Mouse (Mus musculus): Measurements from ENCODE around the gene Nudt22. TPM values are rescaled to one million over a fixed set of nuclear protein-coding genes. Genes with fewer than 3 reads are reported as not detected.
A peak's percentile ranks its signal among the peaks of the same experiment; 100 is the strongest.

The Nudt22 gene
- polyA plus RNA-seq, 1 experiment from 2014 or later = 23.7 TPM

DNA sequence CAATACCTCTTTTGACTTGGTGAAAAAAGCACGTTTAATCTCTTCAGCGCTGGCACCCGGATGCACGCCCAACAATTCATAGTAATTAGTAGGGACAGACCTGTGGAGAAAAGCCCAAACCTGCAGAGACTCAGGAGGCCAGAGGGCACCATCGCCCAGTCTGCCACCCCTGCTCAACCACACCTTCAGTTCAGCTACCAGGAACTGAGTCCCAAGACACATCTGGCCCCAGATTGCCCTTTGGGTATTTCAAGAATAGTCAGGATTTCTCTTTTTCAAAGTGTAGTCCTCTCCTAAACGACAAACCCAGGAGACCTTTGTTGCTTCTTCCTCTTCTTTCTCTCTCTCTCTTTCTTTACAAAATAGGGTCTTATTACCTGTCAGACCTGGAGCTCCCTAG is 5.2 kb downstream of the Nudt22 start:
- Histone ChIP-seq H3K36me3 (ENCODE audit: control insufficient read depth, insufficient read depth, low read length) (no peaks in the 10 kb centered on the region), H3K4me2 (ENCODE audit: low read depth, low read length) (no peak overlapping the region), H3K4me1 (replicated peaks; ENCODE audit: control insufficient read depth, insufficient read depth, low read length) (peaks cover 33% of the 10 kb centered on the region), H3K4me3 (ENCODE audit: low read length) (no peak overlapping the region), H3K27ac (ENCODE audit: low read length) (no peak overlapping the region), H3K9ac (ENCODE audit: low read length) (no peak overlapping the region), H3K9me3 (ENCODE audit: control insufficient read depth, low read length) (no peaks in the 10 kb centered on the region), H3K27me3 (ENCODE audit: control insufficient read depth, insufficient read depth, low read depth, low read length) (no peaks in the 10 kb centered on the region)
- WGBS = 88% methylated on average over 6 of the region's 6 CpGs
- no peak for ATAC-seq (ENCODE audit: low read depth)

DNA sequence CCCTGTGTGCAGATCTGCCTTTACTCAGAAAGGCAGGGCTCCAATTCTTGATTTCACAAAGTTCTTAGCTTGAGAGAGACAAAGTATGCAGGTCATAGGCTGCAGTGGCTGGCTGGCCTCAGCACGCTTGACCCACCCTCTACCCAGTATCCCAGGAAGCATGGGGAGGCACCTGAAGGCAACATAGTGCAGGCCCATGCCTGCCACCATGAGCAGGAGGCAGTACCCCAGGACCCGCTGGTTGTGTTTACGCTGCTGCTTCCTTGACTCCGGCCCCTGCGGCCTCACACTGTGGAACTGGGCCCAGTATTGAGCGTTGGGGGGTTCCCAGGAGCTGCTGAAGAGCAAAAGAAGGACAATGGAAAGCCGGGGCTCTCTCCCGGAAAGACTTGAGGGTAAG is 6.7 kb downstream of the Nudt22 start:
- ATAC-seq (ENCODE audit: low read depth) = no peak
- H3K9ac ChIP-seq (ENCODE audit: low read length) = no peak overlapping the region
- H3K27ac ChIP-seq (ENCODE audit: low read length) = no peak overlapping the region
- no peak overlapping the region for H3K4me3 ChIP-seq (ENCODE audit: low read length)
- WGBS = 77% methylated on average over 8 of the region's 8 CpGs
- H3K27me3 ChIP-seq (ENCODE audit: control insufficient read depth, insufficient read depth, low read depth, low read length) = no peaks in the 10 kb centered on the region
- H3K9me3 ChIP-seq (ENCODE audit: control insufficient read depth, low read length) = no peaks in the 10 kb centered on the region
- peaks cover 23% of the 10 kb centered on the region for H3K4me1 ChIP-seq (replicated peaks; ENCODE audit: control insufficient read depth, insufficient read depth, low read length)
- no peak overlapping the region for H3K4me2 ChIP-seq (ENCODE audit: low read depth, low read length)
- H3K36me3 ChIP-seq (ENCODE audit: control insufficient read depth, insufficient read depth, low read length) = peaks cover 8% of the 10 kb centered on the region

DNA sequence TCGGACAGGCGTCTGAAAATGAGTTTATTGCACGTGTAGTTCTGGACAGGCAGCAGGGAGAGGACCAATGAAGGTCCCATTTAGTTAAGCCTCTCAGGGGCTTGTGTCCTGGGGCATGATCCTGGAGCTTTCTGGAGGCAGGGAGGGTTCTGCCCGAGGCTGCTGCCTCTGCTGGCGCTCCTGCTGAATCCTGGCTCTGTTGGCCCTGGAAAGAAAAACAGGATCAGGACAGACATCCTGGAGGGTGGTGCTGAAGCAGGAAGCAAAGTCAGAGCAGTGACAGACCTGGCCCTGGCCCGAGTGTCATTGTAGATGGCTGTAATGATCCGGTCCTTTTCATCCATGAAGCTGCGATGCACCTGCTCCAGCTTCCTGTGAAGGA is 8.0 kb downstream of the Nudt22 start:
- no peak; the same call in 1 of the 2 replicates for ATAC-seq (ENCODE audit: low read depth)
- Histone ChIP-seq H3K9ac (ENCODE audit: low read length) (peak overlapping the region; percentile 89), H3K4me1 (replicated peaks; ENCODE audit: control insufficient read depth, insufficient read depth, low read length) (peaks cover 16% of the 10 kb centered on the region), H3K4me3 (ENCODE audit: low read length) (peak overlapping the region; percentile 86), H3K27ac (ENCODE audit: low read length) (peak overlapping the region; percentile 74), H3K36me3 (ENCODE audit: control insufficient read depth, insufficient read depth, low read length) (peaks cover 11% of the 10 kb centered on the region), H3K4me2 (ENCODE audit: low read depth, low read length) (peak overlapping the region; percentile 67), H3K27me3 (ENCODE audit: control insufficient read depth, insufficient read depth, low read depth, low read length) (no peaks in the 10 kb centered on the region), H3K9me3 (ENCODE audit: control insufficient read depth, low read length) (no peaks in the 10 kb centered on the region)
- 4% methylated on average over 8 of the region's 8 CpGs for WGBS

DNA sequence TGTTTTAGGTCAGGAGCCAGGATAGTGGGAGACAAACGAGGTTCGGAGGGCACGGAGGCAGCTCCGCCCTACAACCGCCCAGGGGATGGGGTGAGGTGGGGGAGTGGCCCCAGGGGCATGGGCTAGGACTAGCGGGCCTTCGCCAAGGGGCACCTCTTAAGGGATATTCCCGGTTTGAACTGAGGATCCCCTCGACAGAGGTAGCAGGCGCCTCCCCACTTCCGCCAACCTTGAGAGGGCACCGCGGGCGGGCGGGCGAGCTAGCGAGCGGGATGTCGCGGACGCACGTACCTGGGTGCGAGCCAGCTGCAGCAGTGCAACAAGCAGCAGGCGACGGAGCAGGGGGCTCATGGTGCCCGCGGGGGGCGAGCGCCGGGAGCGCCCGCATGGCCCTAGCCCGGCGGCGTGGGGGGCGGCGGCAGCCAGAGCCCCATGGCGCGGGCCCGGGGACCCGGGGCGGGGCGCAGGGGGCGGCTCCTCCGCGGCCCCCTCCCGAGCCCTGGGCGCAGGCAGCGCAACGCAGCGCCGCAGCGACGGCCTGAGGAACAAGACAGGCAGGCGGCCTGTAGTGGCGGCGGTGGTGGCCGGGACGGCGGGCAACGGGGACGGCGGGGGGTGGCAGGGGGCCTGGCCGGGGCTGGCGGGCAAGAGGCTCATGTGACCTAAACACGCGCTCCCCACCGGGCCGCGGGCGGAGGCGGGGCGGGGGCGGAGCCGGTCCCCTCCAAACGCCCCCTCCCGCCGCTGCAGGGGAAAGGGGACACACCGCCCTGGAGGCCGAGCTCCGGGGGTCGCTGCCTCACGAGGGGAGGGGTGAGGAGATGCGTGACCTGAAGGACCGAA is 8.6 kb downstream of the Nudt22 start, which contains the start of gene Vegfb:
Vegfb (minus strand) TSS at position 591 of the 843 bp plus-strand sequence.
- Histone ChIP-seq H3K4me3 (ENCODE audit: low read length) (peak within 1 kb of the TSS; percentile 86), H3K27ac (ENCODE audit: low read length) (peak within 1 kb of the TSS; percentile 74), H3K4me1 (replicated peaks; ENCODE audit: control insufficient read depth, insufficient read depth, low read length) (peaks cover 15% of the 10 kb centered on the region), H3K9me3 (ENCODE audit: control insufficient read depth, low read length) (no peaks in the 10 kb centered on the region), H3K27me3 (ENCODE audit: control insufficient read depth, insufficient read depth, low read depth, low read length) (no peaks in the 10 kb centered on the region), H3K36me3 (ENCODE audit: control insufficient read depth, insufficient read depth, low read length) (peaks cover 11% of the 10 kb centered on the region), H3K4me2 (ENCODE audit: low read depth, low read length) (peak within 1 kb of the TSS; percentile 67), H3K9ac (ENCODE audit: low read length) (peak within 1 kb of the TSS; percentile 89)
- WGBS = under 1% methylated on average over 44 of the region's 85 CpGs
- ATAC-seq (ENCODE audit: low read depth) = peak; percentile 68

DNA sequence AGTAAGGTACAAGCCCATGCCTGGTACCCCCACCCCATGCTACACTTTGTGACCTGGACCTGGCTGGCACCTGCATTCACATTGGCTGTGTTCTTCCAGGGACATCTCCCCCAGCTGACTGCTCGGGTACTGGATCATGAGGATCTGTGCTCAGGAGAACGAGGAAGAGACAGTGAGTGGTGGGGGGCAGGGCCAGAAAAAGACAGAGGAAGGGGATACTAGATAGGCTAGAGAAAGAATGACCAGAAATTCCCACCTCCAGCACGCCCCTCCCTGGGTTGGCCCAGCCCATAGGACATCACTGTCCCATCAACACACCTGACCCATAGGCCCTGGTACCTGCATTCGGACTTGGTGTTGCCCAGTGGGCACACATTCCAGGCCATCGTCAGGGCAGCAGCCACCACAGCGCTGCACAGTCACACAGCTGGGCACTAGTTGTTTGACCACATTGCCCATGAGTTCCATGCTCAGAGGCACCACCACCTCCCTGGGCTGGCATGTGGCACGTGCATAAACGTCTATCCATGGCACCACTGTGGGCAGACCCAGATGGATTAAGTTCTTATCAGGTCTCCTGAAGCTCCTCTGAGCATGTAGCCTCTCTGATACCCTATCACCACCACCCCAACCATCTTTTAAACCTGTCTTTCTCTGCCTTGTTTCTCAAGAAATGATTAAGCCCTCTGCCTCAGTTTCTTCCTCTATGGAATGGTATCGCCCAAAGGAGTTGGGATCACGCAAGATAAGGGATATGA is 9.8 kb downstream of the Nudt22 start:
- H3K4me1 ChIP-seq (replicated peaks; ENCODE audit: control insufficient read depth, insufficient read depth, low read length) = peaks cover 19% of the 10 kb centered on the region
- no peaks in the 10 kb centered on the region for H3K9me3 ChIP-seq (ENCODE audit: control insufficient read depth, low read length)
- peaks cover 11% of the 10 kb centered on the region for H3K36me3 ChIP-seq (ENCODE audit: control insufficient read depth, insufficient read depth, low read length)
- H3K27me3 ChIP-seq (ENCODE audit: control insufficient read depth, insufficient read depth, low read depth, low read length) = no peaks in the 10 kb centered on the region
- H3K27ac ChIP-seq (ENCODE audit: low read length) = peak overlapping the region; percentile 74; the same call in 1 of the 2 replicates
- peak overlapping the region; percentile 67 for H3K4me2 ChIP-seq (ENCODE audit: low read depth, low read length)
- WGBS = 73% methylated on average over 10 of the region's 10 CpGs
- no peak for ATAC-seq (ENCODE audit: low read depth)
- peak overlapping the region; percentile 89 for H3K9ac ChIP-seq (ENCODE audit: low read length)
- H3K4me3 ChIP-seq (ENCODE audit: low read length) = peak overlapping the region; percentile 86

DNA sequence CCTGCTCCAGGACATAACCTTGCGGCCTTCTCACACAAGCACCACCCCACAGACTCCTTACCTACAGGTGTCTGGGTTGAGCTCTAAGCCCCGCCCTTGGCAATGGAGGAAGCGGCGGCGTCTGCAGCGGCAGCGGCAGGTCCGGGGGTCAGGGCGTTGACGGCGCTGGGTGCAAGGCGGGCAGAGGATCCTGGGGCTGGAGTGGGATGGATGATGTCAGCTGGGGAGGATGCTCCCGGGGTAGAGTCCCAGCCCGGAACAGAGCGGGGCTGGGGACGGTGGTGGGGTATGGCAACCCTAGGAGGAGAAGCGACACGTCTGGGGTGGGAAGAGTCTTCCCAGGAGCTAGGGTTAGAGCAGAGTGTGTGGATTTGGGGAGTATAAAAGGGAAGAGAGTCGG is 10.6 kb downstream of the Nudt22 start:
- no peak overlapping the region for H3K27ac ChIP-seq (ENCODE audit: low read length)
- ATAC-seq (ENCODE audit: low read depth) = no peak
- H3K4me1 ChIP-seq (replicated peaks; ENCODE audit: control insufficient read depth, insufficient read depth, low read length) = peaks cover 23% of the 10 kb centered on the region
- H3K4me3 ChIP-seq (ENCODE audit: low read length) = no peak overlapping the region
- H3K4me2 ChIP-seq (ENCODE audit: low read depth, low read length) = no peak overlapping the region
- no peak overlapping the region; the same call in 1 of the 2 replicates for H3K9ac ChIP-seq (ENCODE audit: low read length)
- no peaks in the 10 kb centered on the region for H3K9me3 ChIP-seq (ENCODE audit: control insufficient read depth, low read length)
- 79% methylated on average over 19 of the region's 19 CpGs for WGBS
- peaks cover 11% of the 10 kb centered on the region for H3K36me3 ChIP-seq (ENCODE audit: control insufficient read depth, insufficient read depth, low read length)
- H3K27me3 ChIP-seq (ENCODE audit: control insufficient read depth, insufficient read depth, low read depth, low read length) = no peaks in the 10 kb centered on the region

DNA sequence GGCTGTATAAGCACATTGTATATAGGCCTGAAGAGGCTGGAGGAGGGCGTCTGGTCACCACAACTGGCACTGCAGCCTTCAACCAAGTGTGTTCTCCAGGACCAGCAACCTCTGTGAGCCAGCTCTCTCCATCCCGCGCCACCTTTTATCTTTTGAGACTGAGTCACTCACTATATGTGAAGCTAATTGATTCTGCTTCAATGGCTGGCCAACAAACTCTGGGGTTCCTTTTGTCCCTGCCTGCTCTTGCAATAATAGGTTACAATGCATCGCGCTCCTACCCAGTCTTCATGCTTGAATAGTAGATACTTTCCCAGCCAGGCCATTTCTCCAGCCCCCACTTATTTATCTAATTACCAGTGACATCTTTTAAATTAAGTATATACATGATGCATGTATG is 12.3 kb downstream of the Nudt22 start:
- Histone ChIP-seq H3K4me3 (ENCODE audit: low read length) (no peak overlapping the region), H3K36me3 (ENCODE audit: control insufficient read depth, insufficient read depth, low read length) (peaks cover 11% of the 10 kb centered on the region), H3K4me2 (ENCODE audit: low read depth, low read length) (no peak overlapping the region), H3K9me3 (ENCODE audit: control insufficient read depth, low read length) (no peaks in the 10 kb centered on the region), H3K9ac (ENCODE audit: low read length) (no peak overlapping the region), H3K27me3 (ENCODE audit: control insufficient read depth, insufficient read depth, low read depth, low read length) (no peaks in the 10 kb centered on the region), H3K27ac (ENCODE audit: low read length) (no peak overlapping the region), H3K4me1 (replicated peaks; ENCODE audit: control insufficient read depth, insufficient read depth, low read length) (peaks cover 28% of the 10 kb centered on the region)
- no peak for ATAC-seq (ENCODE audit: low read depth)
- 94% methylated on average over 5 of the region's 5 CpGs for WGBS

DNA sequence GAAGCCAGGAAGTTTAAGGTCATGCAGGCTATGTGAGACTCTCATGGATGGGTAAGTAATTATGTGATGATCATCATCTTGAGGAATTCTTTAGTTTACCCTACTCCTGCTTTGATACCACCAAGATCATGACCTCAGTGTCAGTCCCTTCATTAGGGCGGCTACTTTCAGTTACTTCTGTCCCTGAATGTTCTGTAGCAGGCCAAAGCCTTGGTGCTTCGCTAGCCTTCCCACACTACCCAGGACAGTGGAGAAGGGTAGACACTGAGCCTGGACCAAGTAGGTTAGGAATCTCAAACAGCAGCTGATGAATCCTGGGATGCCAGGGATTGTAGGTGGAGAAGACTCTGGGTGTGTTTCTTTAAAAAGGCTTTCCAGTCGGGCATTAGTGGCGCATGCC is 14.5 kb downstream of the Nudt22 start:
- H3K9me3 ChIP-seq (ENCODE audit: control insufficient read depth, low read length) = no peaks in the 10 kb centered on the region
- no peaks in the 10 kb centered on the region for H3K27me3 ChIP-seq (ENCODE audit: control insufficient read depth, insufficient read depth, low read depth, low read length)
- WGBS = 91% methylated on average over 4 of the region's 4 CpGs
- H3K4me2 ChIP-seq (ENCODE audit: low read depth, low read length) = no peak overlapping the region
- H3K9ac ChIP-seq (ENCODE audit: low read length) = no peak overlapping the region
- peaks cover 33% of the 10 kb centered on the region for H3K4me1 ChIP-seq (replicated peaks; ENCODE audit: control insufficient read depth, insufficient read depth, low read length)
- ATAC-seq (ENCODE audit: low read depth) = no peak
- peaks cover 19% of the 10 kb centered on the region for H3K36me3 ChIP-seq (ENCODE audit: control insufficient read depth, insufficient read depth, low read length)
- no peak overlapping the region for H3K4me3 ChIP-seq (ENCODE audit: low read length)
- H3K27ac ChIP-seq (ENCODE audit: low read length) = no peak overlapping the region

DNA sequence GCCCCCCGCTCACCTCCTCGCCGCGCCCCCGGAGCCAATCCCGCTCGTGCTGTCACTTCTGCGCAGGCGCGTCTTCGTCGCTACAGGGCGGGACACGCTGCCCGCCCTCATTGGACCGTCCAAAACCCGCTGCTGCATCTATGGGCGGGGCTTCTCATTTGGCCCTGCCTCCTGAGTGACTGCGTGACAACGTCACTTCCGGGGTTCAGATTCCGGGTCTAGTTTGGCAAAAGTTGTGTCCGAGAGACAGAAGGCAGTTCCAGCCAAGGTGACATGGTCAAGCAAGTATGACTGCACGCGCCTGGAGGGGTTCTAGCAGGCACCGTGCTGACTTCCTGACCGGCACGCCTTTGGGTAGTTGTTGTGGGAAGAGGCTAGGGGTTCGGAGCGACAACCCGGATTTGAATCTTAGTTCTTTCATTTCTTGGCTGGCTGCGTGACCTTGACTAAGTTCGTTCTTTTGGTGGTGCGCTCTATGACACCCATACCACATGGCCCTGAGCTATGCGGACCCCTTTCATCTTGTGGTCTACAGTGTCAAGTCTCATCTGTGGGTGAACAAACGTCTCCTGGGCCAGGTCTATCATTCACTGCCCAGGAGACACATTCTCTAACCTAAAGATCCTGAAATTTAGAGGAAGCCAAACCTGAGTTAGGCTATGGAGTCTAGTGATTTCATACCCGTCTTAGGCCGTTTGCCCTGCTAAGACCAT is 15.4 kb downstream of the Nudt22 start, which contains the start of gene Fkbp2:
Fkbp2 (minus strand) TSS at position 121 of the 713 bp plus-strand sequence.
- peaks cover 19% of the 10 kb centered on the region for H3K36me3 ChIP-seq (ENCODE audit: control insufficient read depth, insufficient read depth, low read length)

More for the DNA sequence above, 15.4 kb downstream of the Nudt22 start, which contains the start of gene Fkbp2:
- Histone ChIP-seq H3K9me3 (ENCODE audit: control insufficient read depth, low read length) (no peaks in the 10 kb centered on the region), H3K4me2 (ENCODE audit: low read depth, low read length) (peak within 1 kb of the TSS; percentile 84), H3K4me1 (replicated peaks; ENCODE audit: control insufficient read depth, insufficient read depth, low read length) (peaks cover 35% of the 10 kb centered on the region), H3K4me3 (ENCODE audit: low read length) (peak within 1 kb of the TSS; percentile 65), H3K27me3 (ENCODE audit: control insufficient read depth, insufficient read depth, low read depth, low read length) (no peaks in the 10 kb centered on the region), H3K27ac (ENCODE audit: low read length) (peak within 1 kb of the TSS; percentile 93), H3K9ac (ENCODE audit: low read length) (peak within 1 kb of the TSS; percentile 88)
- ATAC-seq (ENCODE audit: low read depth) = peak; percentile 90
- under 1% methylated on average over 38 of the region's 38 CpGs for WGBS
